Mouse (Mus musculus): ENCODE measurements around the gene Gm6803.
A peak's percentile ranks its signal among the peaks of the same experiment; 100 is the strongest.
"Not testable (repeated sequence)": the region's sequence is repeated elsewhere in the genome, so short reads cannot be mapped to it uniquely, and the experiment has no call there.

Gene Gm6803

DNA sequence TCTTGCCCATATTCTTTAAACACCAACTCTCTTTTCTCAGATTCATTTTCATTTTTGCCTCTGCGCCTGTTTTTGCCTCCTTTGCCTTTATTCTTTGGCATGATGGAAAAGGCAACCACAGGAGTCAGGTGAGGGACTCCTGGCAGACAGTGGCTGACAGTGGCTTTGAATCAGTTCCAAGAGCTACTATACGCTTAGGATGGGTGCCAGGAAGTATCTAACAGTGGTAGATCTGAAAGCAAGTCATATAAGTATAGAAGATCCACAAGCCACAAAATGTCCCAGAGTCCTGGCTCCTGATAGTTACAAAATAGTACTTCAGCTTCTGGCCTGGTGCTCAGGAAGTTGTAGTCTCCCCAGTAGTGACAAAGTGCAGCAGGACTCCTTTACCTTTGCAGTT lies at the start of gene Gm6803:
Gene Gm6803, minus strand, starts transcription at position 101 of the 400 bp plus-strand sequence.
- not testable (repeated sequence) for DNase-seq (ENCODE audit: low read depth, low spot score)

DNA sequence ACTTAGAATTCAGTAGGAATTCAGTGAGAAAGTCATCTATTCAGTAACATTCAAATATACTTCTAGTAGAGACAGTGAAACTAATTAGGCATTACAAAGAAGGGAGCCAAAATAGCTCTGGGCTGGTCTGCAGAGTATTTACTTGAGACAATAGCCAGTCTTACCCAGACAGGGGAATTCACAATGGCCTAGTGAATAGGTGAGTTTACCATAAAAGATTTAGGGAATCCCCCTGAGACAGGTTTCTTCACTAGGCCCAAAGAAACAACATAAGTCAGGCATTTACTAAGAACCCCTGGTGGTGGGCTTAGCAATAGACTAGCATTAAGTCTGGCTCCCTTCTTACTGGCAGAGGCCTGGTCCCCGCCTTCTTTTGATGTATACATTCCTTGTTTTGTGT lies 26.7 kb upstream of the Gm6803 start:
- DNase-seq (ENCODE audit: low read depth, low spot score) = peak; percentile 96

DNA sequence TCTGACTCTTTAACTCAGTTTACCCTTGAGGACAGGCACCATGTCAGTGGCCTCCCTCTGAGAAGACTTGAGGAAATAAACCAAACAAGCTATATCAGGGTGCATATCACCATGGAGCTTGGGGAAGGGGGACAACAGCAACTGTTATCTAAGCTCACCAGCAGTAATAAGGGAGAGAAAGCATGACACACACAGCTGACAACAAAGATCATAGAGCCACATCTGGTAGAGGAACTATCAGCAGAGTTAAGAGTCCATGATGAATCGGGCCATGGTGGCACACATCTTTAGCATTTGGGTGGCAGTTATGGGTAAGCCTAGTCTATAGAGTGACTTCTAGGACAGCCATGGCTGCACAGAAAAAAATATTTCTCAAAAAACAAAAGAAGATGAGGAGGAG lies 21.1 kb upstream of the Gm6803 start:
- DNase-seq (ENCODE audit: low read depth, low spot score) = not testable (repeated sequence)

DNA sequence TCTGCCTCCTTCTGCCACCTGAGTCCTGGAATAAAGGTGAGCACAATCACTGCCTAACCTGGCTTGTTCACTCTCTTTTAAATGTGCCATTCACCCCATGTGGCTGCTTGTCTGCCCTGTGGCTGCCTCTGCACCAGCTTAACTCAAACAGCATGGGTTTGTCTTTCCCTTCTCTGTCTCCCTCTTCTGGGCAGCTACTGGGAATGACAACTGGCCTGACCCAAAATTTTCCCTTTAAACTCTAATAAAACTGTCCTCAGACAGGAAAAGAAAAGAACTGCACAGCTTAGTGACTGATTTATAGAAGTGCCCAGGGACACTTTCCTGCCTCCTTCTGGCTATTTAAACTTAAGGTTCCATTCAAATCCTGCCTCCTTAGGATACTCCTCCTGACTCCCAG lies 20.5 kb upstream of the Gm6803 start:
- DNase-seq (ENCODE audit: low read depth, low spot score) = peak; percentile 31

DNA sequence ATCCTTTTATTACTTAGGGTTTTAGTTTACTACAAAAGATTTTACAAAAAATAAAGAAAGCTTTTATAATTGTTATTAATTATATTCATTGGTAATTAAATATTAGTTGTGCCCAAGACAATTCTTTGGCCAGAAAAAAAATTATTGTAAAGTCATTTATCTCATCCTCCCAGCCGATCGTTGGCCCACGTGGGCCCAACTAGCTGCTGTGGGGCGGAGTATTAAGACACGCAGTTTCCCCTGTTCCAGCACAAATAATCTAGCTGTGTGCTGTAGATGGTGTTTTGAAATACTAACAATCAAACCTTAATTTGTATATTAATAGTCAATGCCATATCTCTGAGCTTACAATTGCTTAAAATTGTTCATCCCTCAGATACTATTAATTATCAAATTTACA lies 13.7 kb upstream of the Gm6803 start:
- DNase-seq (ENCODE audit: low read depth, low spot score) = not testable (repeated sequence)

DNA sequence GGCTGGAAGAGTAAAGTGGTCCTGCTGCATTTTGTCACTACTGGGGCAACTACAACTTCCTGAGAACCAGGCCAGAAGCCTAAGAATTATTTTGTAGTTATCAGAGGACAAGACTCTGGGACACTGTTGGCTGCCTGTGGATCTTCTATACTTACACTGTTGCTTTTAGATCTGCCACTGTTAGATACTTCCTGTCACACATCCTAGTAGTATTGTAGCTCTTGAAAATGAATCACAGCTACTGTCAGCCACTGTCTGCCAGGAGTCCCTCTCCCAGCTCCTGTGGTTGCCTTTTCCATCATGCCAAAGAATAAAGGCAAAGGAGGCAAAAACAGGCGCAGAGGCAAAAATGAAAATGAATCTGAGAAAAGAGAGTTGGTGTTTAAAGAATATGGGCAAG lies 8.1 kb upstream of the Gm6803 start, which contains the start of gene Gm2056:
Gene Gm2056, plus strand, starts transcription at position 301 of the 400 bp plus-strand sequence.
- DNase-seq (ENCODE audit: low read depth, low spot score) = not testable (repeated sequence)

DNA sequence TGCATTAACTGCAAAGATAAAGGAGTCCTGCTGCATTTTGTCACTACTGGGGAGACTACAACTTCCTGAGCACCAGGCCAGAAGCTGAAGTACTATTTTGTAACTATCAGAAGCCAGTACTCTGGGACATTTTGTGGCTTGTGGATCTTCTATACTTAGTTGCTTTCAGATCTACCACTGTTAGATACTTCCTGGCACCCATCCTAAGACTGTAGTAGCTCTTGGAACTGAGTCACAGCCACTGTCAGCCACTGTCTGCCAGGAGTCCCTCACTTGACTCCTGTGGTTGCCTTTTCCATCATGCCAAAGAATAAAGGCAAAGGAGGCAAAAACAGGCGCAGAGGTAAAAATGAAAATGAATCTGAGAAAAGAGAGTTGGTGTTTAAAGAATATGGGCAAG lies 7.0 kb downstream of the Gm6803 start, which contains the start of gene Gm2075:
Gene Gm2075, plus strand, starts transcription at position 301 of the 400 bp plus-strand sequence.
- DNase-seq (ENCODE audit: low read depth, low spot score) = not testable (repeated sequence)

DNA sequence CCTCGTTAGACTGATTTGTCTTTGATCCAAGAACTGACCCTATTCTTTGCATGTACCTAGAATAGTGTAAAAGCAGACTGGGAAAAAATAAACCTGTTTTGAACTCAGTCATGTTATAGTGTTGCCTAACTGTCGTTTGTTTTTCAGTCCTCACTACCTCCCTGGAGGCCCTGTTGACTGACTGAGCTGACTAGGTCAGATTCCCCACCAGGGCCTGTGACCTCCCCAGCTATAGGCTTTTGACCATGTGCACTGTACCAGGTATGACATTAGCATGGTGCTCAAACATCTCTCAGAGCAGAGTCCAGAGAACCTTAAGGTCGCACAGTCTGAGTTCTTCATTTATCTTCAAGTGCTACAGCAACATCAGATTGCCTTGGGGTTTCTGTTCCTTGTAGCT lies 14.5 kb downstream of the Gm6803 start:
- not testable (repeated sequence) for DNase-seq (ENCODE audit: low read depth, low spot score)

DNA sequence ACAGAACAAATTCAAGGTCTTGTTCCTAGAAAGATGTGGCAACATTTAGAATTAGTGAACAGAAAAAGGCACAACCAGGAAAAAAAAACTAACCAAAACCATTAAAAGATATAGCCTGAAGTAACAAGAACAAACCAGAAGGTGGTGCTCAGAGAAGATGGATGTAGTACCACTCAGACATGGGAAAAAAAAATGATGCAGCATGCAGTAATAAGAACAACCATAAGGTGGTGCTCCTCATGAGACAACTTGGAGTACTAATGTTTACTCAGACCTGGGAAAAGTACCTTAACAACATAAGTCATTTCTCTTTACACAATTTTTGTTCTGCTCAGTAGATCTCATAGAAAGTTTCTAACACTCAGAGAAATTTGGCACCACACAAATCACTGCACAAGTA lies 34.6 kb downstream of the Gm6803 start:
- DNase-seq (ENCODE audit: low read depth, low spot score) = peak; percentile 70
